Comparison of ENCODE assay signal across 7 mouse cellular contexts in genomic region chrX:74245687-74246086, GRCm38 (mm10). TPM values are rescaled to one million over a fixed set of nuclear protein-coding genes. Genes with fewer than 3 reads are reported as not detected.
DNase-seq lines count a peak whose midpoint lies in the region; ATAC-seq lines count a peak whose summit lies in the region.

No protein-coding gene starts in this region.

- H3K4me1 ChIP-seq in intestine, embryonic 14.5 days (replicated peaks; ENCODE audit: control insufficient read depth, insufficient read depth, low read length) = no peaks in the 10 kb centered on the region; the same call in 1 of the 2 replicates

- DNase-seq in adipocyte (ENCODE audit: low spot score) = peak; percentile 73
- DNase-seq in embryo, embryonic 10 days (ENCODE audit: low spot score) = peak; percentile 83
- peak; percentile 86 for DNase-seq in gastrocnemius, postnatal 14 days
- DNase-seq in intestine, embryonic 14.5 days (ENCODE audit: low spot score) = peak; percentile 83
- DNase-seq in left cerebral cortex, postnatal 25 days (ENCODE audit: low spot score in 2 of 2) = peak; percentile 42 to 57
- DNase-seq in right cerebral cortex, postnatal 4 days = peak; percentile 74

- no peaks in the 10 kb centered on the region for H3K9me3 ChIP-seq in intestine, embryonic 14.5 days (ENCODE audit: control insufficient read depth, low read length)

- intact Hi-C loops in gastrocnemius, postnatal 14 days (cut with DNase I; ENCODE audit: low total_unique reads) = no loop called here
- intact Hi-C loops in left cerebral cortex, postnatal 25 days (cut with DNase I) = loop anchor here (5.0 to 10.0 kb wide), 4 partner anchors 128 to 278 kb away; partner anchors contain the start of genes Fam3a, Hcfc1 and Ikbkg

- no peaks in the 10 kb centered on the region for H3K27me3 ChIP-seq in intestine, embryonic 14.5 days (replicated peaks; ENCODE audit: control insufficient read depth, insufficient read depth, low read length)

- peak overlapping the region; percentile 75 for H3K9ac ChIP-seq in intestine, embryonic 14.5 days (ENCODE audit: low read length)

- H3K36me3 ChIP-seq in intestine, embryonic 14.5 days (ENCODE audit: control insufficient read depth, insufficient read depth, low read length) = peaks cover 27% of the 10 kb centered on the region

- H3K4me2 ChIP-seq in intestine, embryonic 14.5 days (ENCODE audit: low read length) = peak overlapping the region; percentile 62

- peak overlapping the region; percentile 91 for H3K27ac ChIP-seq in intestine, embryonic 14.5 days (ENCODE audit: low read depth)

- ATAC-seq in intestine, embryonic 14.5 days (replicated peaks; ENCODE audit: low FRiP score, low TSS enrichment, low read depth) = peak; percentile 26
- peak; percentile 62 for ATAC-seq in megakaryocyte-erythroid progenitor cell, adult 5-6 weeks (replicated peaks; ENCODE audit: low FRiP score, low TSS enrichment, poor library complexity, severe bottlenecking)

- H3K4me3 ChIP-seq in intestine, embryonic 14.5 days (ENCODE audit: low read depth, low read length) = peak overlapping the region; percentile 59

- 25% methylated on average over 21 of the region's 21 CpGs for WGBS in intestine, embryonic 14.5 days

RNA-seq across cellular contexts. Expression of gene Flna, which starts 3.9 kb away (rescaled TPM):
- total RNA-seq in gastrocnemius, postnatal 14 days (2021) = 10 to 100 TPM; 78.1 to 92.7 TPM
- 495 and 548 TPM in 2 replicates for polyA plus RNA-seq in intestine, embryonic 14.5 days (2014; fragmentation: Nextera tagmentation; extraction: Ambion mirVana)
- 10 to 100 TPM; 65.4 to 68.3 TPM for total RNA-seq in left cerebral cortex, postnatal 25 days (2021)
- total RNA-seq in megakaryocyte-erythroid progenitor cell, adult 5-6 weeks (2014; fragmentation: Nextera tagmentation) = 118 and 156 TPM in 2 replicates
- total RNA-seq in megakaryocyte-erythroid progenitor cell, adult 5-6 weeks (2017) = 299 and 337 TPM in 2 replicates

RNA-seq across cellular contexts. Expression of gene Emd, which starts 8.8 kb away (rescaled TPM):
- total RNA-seq in gastrocnemius, postnatal 14 days (2021) = 10 to 100 TPM; 17.5 to 18.4 TPM
- 30.4 and 30.7 TPM in 2 replicates for polyA plus RNA-seq in intestine, embryonic 14.5 days (2014; fragmentation: Nextera tagmentation; extraction: Ambion mirVana)
- 10 to 100 TPM; 31.4 to 38.9 TPM for total RNA-seq in left cerebral cortex, postnatal 25 days (2021)
- total RNA-seq in megakaryocyte-erythroid progenitor cell, adult 5-6 weeks (2014; fragmentation: Nextera tagmentation) = 67.1 and 96.2 TPM in 2 replicates
- total RNA-seq in megakaryocyte-erythroid progenitor cell, adult 5-6 weeks (2017) = 74.5 and 113 TPM in 2 replicates

RNA-seq across cellular contexts. Expression of gene Rpl10, which starts 24.9 kb away (rescaled TPM):
- total RNA-seq in gastrocnemius, postnatal 14 days (2021) = 100 to 1,000 TPM; 121 to 122 TPM
- 990 and 1,020 TPM in 2 replicates for polyA plus RNA-seq in intestine, embryonic 14.5 days (2014; fragmentation: Nextera tagmentation; extraction: Ambion mirVana)
- 100 to 1,000 TPM; 137 to 162 TPM for total RNA-seq in left cerebral cortex, postnatal 25 days (2021)
- 4,546 and 4,933 TPM in 2 replicates for total RNA-seq in megakaryocyte-erythroid progenitor cell, adult 5-6 weeks (2014; fragmentation: Nextera tagmentation)
- 1,280 and 1,947 TPM in 2 replicates for total RNA-seq in megakaryocyte-erythroid progenitor cell, adult 5-6 weeks (2017)

RNA-seq across cellular contexts. Expression of gene Taz, which starts 36.0 kb away (rescaled TPM):
- total RNA-seq in gastrocnemius, postnatal 14 days (2021) = 10 to 100 TPM; 31.6 to 34.1 TPM
- polyA plus RNA-seq in intestine, embryonic 14.5 days (2014; fragmentation: Nextera tagmentation; extraction: Ambion mirVana) = 60.6 and 67.6 TPM in 2 replicates
- total RNA-seq in left cerebral cortex, postnatal 25 days (2021) = 10 to 100 TPM; 48.5 to 55.5 TPM
- total RNA-seq in megakaryocyte-erythroid progenitor cell, adult 5-6 weeks (2014; fragmentation: Nextera tagmentation) = 37.9 and 62.6 TPM in 2 replicates
- 37.0 and 41.7 TPM in 2 replicates for total RNA-seq in megakaryocyte-erythroid progenitor cell, adult 5-6 weeks (2017)

RNA-seq across cellular contexts. Expression of gene Dnase1l1, which starts 36.5 kb away (rescaled TPM):
- total RNA-seq in gastrocnemius, postnatal 14 days (2021) = 10 to 100 TPM; 79.6 to 82.4 TPM
- polyA plus RNA-seq in intestine, embryonic 14.5 days (2014; fragmentation: Nextera tagmentation; extraction: Ambion mirVana) = 10.1 and 10.6 TPM in 2 replicates
- total RNA-seq in left cerebral cortex, postnatal 25 days (2021) = 1 to 10 TPM; 2.1 to 2.3 TPM
- total RNA-seq in megakaryocyte-erythroid progenitor cell, adult 5-6 weeks (2014; fragmentation: Nextera tagmentation) = 12.9 and 22.9 TPM in 2 replicates
- total RNA-seq in megakaryocyte-erythroid progenitor cell, adult 5-6 weeks (2017) = 15.6 and 28.0 TPM in 2 replicates

Comparison
In these comparisons a context has a peak if more than half of its experiments do, and no peak if none do; other contexts are left out.
1. Peak in every context shown above with its lines: DNase-seq, ATAC-seq, H3K4me3 ChIP-seq and H3K27ac ChIP-seq.
2. RNA of gene Rpl10, which starts 24.9 kb away (total RNA-seq): 1,280 to 4,933 TPM in megakaryocyte-erythroid progenitor cell, adult 5-6 weeks; 137 to 162 TPM in left cerebral cortex, postnatal 25 days and 121 to 122 TPM in gastrocnemius, postnatal 14 days; every median in the first group is over 4 times any median in the second.